Mouse (Mus musculus): Measurements from ENCODE around the gene Skap2.

The Skap2 gene

DNA sequence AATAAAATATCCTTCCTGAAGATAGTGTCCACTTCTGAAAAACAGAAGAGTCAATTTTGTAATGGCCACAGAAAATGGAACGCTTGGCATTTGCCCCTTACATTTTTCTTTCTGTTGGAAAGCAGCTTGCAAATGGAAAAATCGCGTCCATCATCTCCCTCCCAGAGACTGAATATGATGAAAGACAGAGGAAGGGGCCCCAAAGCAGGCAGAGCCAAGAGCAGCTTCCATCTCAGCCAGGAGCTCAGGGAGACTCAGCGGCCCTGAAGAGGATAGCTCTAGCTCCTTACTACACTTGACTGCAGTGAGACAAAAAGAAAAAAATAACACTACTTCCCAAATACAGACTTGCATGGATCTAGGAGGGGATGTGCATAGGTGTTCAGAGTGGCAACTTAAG is 122.5 kb downstream of the Skap2 start:
- DNase-seq (ENCODE audit: low spot score): no peak

DNA sequence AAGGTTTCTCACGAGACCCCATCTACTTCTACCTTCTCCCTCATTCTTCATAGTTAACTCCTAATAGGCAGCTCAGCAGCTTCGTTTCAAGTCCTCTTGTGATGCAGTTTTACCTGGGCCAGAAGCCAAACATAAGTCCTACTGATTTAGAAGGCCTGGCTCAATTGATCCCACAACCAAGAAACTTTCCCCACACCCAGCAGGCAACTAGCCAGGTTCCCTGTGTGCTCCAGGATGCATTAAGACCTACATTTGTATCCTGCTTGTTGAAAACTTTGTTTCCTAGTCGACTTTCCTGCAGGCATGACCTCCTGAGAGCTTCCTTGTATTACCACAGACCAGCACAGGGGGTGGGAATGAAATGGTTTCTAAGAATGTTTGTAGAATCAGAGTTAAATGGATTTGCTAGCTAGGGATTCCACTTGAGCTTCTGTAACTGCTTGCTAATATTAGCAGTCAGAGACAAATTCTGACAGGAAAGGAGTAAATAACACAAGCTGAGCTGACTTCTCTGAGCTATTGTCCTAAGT is 125.4 kb downstream of the Skap2 start:
- DNase-seq (ENCODE audit: low spot score): no peak

DNA sequence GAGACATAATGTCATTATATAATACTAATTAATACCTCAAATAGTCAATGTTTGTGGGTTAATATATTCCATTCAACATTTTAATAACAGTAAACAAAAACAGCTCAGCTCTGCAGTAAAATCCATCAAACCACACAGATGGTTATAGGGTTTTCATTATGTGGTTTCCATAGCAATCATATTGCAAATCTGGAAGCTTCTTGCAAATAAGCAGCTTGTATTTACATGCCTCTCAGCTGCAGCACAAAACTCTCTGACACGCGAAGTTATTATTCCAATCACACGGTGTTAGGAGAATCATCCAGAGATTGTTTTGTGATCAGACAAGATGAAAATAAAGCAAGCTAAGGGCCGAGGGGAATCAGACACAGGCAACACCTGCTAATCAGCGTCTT is 129.5 kb downstream of the Skap2 start:
- peak; percentile 25 for DNase-seq (ENCODE audit: low spot score)

DNA sequence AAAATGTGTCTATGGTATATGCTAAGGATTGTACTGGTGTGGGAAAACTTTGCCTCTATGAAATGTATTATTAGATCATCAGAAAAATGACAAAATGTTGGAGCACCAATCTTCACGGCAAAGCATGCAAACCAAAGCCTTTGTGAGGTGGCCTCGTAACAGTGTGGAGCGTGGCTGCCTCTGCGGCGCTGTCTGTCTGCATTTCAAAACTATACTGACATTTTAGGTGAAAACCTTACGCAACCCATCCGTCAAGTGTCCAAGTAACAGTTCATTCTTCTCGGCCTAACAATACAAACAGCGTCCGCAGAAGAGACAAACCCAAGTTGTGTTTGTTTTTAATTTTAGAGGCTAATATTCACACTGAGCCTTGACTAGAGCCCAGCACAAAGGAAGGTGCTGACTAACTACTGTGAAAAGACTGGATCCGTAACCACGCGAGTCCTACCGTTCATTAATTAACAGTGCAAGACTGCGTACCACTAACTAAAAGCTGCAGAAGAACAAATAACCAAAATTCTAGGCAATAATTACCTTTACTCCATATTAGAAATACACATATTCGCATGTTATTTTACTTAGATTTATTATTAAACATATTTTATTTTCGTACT is 130.0 kb downstream of the Skap2 start:
- DNase-seq (ENCODE audit: low spot score): no peak

GRCm38 (mm10) chr6:51881181-51881968 is 131.0 kb downstream of the Skap2 start:
- DNase-seq (ENCODE audit: low spot score): no peak

DNA sequence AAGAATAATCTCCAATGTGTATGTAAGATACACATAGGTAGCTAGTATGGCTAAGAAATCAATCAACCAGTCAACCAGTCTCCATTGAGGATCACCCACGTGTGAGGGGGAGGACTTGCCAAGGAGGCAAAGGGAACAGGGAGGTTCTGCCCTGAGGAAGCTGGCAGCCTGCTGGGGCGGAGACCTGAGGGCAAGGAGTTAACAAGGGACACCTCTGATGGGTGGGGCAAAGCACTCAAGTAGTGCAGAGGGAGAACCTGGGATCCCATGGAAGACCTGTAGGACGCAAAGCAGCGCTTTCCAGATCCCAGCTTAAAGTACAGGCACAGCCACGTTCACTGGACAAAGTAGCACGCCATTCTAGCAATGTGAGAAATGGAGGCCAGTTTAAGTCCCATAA is 131.6 kb downstream of the Skap2 start:
- DNase-seq (ENCODE audit: low spot score): no peak

DNA sequence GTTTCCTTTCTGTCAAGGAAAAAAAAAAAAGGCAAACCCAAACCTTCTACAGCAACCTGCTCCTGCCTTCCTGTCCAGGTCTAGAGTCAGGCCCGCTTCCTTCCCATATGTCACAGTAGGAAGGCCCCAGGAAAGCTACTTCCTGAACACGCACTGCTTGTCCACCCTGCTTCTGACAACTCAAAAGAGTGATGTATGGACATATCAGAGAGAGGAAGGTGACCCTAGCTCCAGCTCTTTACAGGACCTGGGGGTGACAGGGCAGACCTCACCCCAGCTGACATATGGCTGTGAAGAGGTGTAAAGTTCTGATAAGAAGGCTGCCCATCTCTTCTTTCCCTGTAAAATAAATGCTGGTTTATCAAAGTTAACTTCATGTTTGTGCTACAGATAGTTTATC is 133.8 kb downstream of the Skap2 start:
- no peak for DNase-seq (ENCODE audit: low spot score)

GRCm38 (mm10) chr6:51876841-51877553 is 135.4 kb downstream of the Skap2 start:
- no peak for DNase-seq (ENCODE audit: low spot score)

DNA sequence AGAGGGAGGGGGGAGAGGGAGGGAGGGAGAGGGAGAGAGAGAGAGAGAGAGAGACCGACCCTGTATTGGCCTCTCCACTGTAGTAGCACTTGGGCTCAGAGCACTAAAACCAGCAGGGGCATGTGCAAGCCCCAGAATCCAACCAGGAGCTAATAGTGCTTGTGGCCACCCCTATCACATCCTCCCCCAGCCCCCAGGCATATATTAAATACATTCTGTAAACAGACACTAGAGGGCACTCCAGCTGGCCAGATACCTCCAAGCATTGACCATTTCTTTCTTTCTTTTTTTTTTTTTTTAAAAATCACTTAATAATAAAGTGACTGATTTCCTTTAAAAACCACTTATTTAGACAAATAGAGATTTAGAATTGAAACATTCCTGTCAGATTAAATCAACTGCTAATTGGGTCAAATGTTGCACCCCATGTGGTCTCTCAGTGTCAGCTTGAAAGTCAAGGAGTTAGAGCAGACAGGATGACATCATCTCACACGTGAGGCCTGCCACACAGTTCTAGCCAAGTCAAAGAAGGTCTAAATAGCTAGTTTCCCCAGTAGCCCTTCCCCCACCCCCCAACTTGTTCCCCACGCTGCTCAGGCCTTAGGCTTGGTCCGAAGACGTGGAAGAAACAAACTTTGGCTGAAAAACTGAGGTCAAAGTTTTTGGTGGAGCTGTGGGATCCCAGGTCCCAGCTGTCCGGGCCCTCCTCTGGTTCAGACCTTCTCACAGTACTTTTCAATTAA is 136.3 kb downstream of the Skap2 start:
- no peak for DNase-seq (ENCODE audit: low spot score)

- DNase-seq (ENCODE audit: low spot score): no peak
These were observed 138.3 kb downstream of the Skap2 start for GRCm38 (mm10) chr6:51874035-51874434.

DNA sequence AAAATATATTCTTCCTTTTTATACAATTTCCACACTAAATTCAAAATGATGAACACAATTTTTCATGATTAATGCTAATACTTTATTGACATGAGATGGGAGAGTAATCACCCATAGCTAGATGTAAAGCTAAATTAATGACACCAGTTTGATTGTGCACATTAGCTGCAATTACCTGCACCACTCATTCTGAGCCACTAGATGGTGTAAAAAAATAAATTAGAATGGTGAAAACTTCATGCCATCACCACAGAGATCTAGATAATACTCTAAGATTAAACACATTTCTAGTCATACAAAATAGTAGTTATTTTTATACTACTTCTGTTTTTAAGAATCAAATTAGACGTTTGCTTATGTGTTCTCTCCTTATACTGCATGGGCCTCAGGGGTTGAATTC is 141.2 kb downstream of the Skap2 start:
- peak; percentile 53 for DNase-seq (ENCODE audit: low spot score)

DNA sequence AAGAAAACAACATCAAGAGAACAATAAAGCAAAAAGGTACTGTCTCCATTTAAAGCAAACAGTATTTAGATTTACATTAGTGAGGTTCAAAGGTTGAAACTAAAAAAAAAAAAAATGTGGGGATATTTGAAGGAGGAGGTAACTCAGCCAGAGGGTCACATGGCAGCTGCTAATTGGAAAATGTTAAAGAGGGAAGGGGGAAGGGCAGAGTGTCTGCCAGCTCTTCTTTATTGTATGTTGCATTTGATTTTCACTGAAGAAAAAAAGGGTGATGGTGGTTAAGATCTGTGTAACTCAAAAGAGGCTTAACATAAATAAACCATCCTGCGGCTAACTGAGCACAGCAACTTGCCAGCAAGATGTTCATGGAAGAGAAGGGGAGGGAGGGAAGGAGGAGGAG is 142.1 kb downstream of the Skap2 start:
- DNase-seq (ENCODE audit: low spot score): no peak

- no peak for DNase-seq (ENCODE audit: low spot score)
These were observed 145.8 kb downstream of the Skap2 start for GRCm38 (mm10) chr6:51866596-51866995.

DNA sequence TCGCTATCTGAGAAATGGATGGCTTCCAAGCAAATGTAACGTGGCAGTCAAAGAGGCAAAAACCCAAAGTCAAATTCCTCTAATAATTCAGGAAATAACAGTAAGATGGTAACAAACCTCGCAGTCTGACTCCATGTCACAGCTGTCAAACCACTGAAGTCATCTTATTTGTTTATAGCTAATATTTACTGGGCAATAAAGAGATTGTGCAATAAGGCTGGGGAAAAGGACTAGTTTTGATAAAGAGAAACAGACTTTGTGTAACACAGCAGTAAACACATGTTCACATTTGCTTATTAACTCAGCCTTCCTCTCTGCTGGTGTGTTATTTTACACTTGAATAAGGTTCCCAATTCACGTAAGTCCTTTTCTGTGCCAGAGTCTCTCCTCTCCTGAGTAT is 148.8 kb downstream of the Skap2 start:
- no peak for DNase-seq (ENCODE audit: low spot score)

DNA sequence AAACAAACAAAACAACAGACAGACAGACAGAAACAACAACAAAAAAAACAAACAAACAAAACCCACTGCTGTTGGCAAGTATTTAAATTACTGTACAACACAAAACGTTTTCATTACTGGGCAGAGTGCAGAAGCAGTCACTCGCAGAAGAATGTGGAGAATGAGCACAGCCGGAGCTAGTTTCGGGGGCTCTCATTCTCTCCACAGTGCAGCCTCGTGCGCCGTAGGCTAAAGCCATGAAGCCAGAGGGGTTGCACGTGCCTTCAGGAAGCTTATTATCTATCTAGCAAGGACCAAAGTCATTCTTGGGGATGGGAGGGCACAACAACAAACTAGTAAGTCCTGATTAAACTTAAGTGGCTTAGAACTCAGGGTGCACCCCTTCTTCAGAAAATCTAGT is 152.0 kb downstream of the Skap2 start:
- DNase-seq (ENCODE audit: low spot score): no peak

- peak; percentile 92 for DNase-seq (ENCODE audit: low spot score)
These were observed 154.5 kb downstream of the Skap2 start for GRCm38 (mm10) chr6:51857821-51858220.

DNA sequence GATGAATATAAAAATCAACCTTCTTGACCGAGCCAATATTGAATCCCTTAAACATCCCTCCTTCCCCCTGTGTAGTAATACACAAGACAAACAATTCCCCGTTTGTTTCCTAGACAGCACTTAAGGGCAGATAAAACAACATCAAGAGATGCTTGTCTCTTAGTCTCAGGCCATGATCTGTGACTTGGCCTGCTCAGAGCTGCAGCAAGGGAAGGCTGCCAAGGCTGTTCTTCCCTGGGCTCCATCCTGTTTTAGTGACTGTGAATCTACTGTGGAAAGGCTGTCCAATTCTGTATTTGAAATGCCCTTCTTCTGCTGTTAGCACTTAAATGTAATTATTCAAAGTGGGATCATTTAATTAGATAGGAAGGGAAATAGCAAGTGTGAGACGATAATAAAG is 159.1 kb downstream of the Skap2 start:
- DNase-seq (ENCODE audit: low spot score): no peak

GRCm38 (mm10) chr6:51852643-51853042 is 159.7 kb downstream of the Skap2 start:
- DNase-seq (ENCODE audit: low spot score): no peak

DNA sequence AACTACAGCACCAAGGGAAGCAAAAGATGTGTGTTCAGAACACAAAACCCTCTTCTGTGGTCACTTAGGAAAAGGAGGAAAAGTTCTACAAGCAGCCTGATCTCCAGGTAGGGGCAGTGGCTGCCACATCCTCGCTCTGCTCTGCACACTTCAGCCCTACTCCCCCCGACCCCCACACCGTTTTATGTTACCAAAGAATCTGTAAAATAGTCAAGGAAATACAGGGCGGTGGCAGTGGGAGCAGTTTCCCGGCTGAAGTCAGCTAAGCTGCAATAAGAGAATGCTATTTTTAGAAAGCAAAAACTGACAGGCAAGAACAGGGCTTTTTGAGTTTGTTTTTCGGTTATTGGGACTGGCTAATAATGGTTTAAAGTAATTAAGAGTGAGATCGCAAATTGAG is 160.8 kb downstream of the Skap2 start:
- no peak for DNase-seq (ENCODE audit: low spot score)

DNA sequence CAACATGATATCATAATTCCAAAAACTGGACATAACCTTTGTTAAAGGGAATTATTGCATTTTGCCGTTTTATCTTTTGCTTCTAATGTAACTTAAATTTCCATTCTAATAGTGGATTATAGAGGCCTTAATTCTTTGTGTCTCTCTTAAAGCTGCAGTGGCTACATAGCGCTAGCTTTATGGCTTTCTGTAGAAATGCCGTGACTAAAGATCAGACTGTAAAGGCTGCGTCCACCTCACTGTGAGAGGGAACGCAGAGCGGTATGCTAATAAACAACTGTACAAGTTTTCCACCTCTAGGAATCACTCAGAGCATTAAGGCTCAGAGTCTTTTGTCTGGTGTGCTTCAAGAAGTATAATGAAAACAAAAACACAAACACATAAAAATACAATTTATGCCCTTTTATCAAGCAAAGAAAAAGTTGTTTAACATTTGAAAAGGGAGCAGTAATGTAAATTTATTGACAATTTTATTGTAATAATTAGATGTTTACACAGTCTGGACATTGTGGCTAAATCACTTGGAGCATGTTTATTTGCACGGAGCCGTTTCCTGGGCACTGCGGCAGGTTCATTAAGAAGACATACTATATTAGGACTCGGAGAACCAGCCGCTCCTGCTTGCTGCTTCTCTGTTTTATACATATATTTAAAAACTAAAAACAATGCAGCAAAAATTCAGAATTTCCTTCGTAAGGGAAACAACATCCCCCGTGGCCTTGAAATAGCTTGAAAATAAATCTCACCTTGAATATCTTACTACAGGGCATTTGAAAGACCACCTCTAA is 162.1 kb downstream of the Skap2 start:
- DNase-seq (ENCODE audit: low spot score): no peak

GRCm38 (mm10) chr6:51849561-51849960 is 162.8 kb downstream of the Skap2 start:
- no peak for DNase-seq (ENCODE audit: low spot score)

Measured in layer of hippocampus, adult 9-10 months (tissue).